Mouse (Mus musculus) liver, adult 2 months (tissue): Measurements from ENCODE around the gene Gm28710. TPM values are rescaled to one million over a fixed set of nuclear protein-coding genes. Genes with fewer than 3 reads are reported as not detected.

Experiments
- DNase-seq: peaks from one replicate; pipeline ENCODE4 v3.0.0-alpha.2; 2011; ENCODE audit warnings: low read depth, low spot score; ENCODE audit errors: extremely low read depth
- H3K27ac ChIP-seq: fragments of 200-500 bp; replicated peaks from 2 replicates; pipeline ENCODE4 v1.5.1; 2012; ENCODE audit warnings: low read depth, mild to moderate bottlenecking, control low read depth, inconsistent platforms, low read length; ENCODE audit not compliant: insufficient read depth
- H3K27me3 ChIP-seq: fragments of 200-500 bp; 2 replicates; pipeline ENCODE4 v1.6.1; 2012; ENCODE audit warnings: mild to moderate bottlenecking, moderate library complexity, low read length, inconsistent platforms; ENCODE audit not compliant: control insufficient read depth, insufficient read depth
- H3K36me3 ChIP-seq: fragments of 200-500 bp; 2 replicates; pipeline ENCODE4 v1.6.1; 2012; ENCODE audit warnings: low read length, inconsistent platforms; ENCODE audit not compliant: control insufficient read depth, insufficient read depth
- H3K4me1 ChIP-seq: fragments of 200-500 bp; 2 replicates; pipeline ENCODE4 v1.6.1; 2011; ENCODE audit warnings: low read length; ENCODE audit not compliant: control insufficient read depth, insufficient read depth
- H3K4me3 ChIP-seq: fragments of 200-500 bp; 2 replicates; pipeline ENCODE4 v1.5.1; 2011; ENCODE audit warnings: low read depth, mild to moderate bottlenecking, control low read depth, low read length, moderate library complexity; ENCODE audit not compliant: insufficient read depth
- H3K79me2 ChIP-seq: fragments of 200-500 bp; 2 replicates; pipeline ENCODE4 v1.6.1; 2012; ENCODE audit warnings: inconsistent platforms, mild to moderate bottlenecking, low read length, moderate library complexity; ENCODE audit not compliant: control insufficient read depth, insufficient read depth
- H3K9ac ChIP-seq: fragments of 200-500 bp; 2 replicates; pipeline ENCODE4 v1.6.1; 2012; ENCODE audit warnings: low read depth, mild to moderate bottlenecking, control low read depth, inconsistent platforms, low read length
- CTCF ChIP-seq: fragments of 200-500 bp; IDR thresholded peaks from 2 replicates; pipeline ENCODE4 v1.5.1; 2011; ENCODE audit warnings: low read depth, low read length, control low read depth
- POLR2A ChIP-seq: fragments of 200-500 bp; IDR thresholded peaks from 2 replicates; pipeline ENCODE4 v1.6.1; 2011; ENCODE audit warnings: low read length, control low read depth; ENCODE audit not compliant: insufficient read depth; ENCODE audit errors: extremely low read depth
- WGBS: fragments of 180-500 bp; shearing (Covaris S2); methylation state at CpG from one replicate; pipeline ENCODE4 v1.1.7; 2018; 5-methylcytosine and 5-hydroxymethylcytosine counted together
- polyA plus RNA-seq: library from polyadenylated mRNA; depleted of rRNA; stranded (reverse); fragments of >200 nt; gene quantifications from 2 replicates; pipeline ENCODE4 v1.2.3, GENCODE M21; 2012; rRNA removed
- total RNA-seq: library from RNA; depleted of rRNA; stranded (reverse); fragments of >200 nt; gene quantifications from 2 replicates; pipeline ENCODE4 v1.2.3, GENCODE M21; 2014; rRNA removed

The Gm28710 gene
- total RNA-seq, result not detected in 2 replicates
- polyA plus RNA-seq, result not detected in 2 replicates

- no peak for DNase-seq
Measured at GRCm38 (mm10) chr5:16791243-16791860, at the start of gene Gm28710. Gm28710 (plus strand) TSS chr5:16791810.

GRCm38 (mm10) chr5:16777176-16777575 is 14.4 kb upstream of the Gm28710 start:
- Histone ChIP-seq H3K4me1 (no peaks in the 10 kb centered on the region), H3K4me3 (no peak overlapping the region), H3K79me2 (no peaks in the 10 kb centered on the region), H3K27ac (no peak overlapping the region), H3K36me3 (no peaks in the 10 kb centered on the region), H3K9ac (no peak overlapping the region), H3K27me3 (no peaks in the 10 kb centered on the region)
- TF ChIP-seq POLR2A (no peak), CTCF (no peak)
- 56% methylated on average over 2 of the region's 2 CpGs for WGBS
- DNase-seq, result no peak

More at GRCm38 (mm10) chr5:16791243-16791860, at the start of gene Gm28710:
- H3K36me3 ChIP-seq, result no peaks in the 10 kb centered on the region
- H3K79me2 ChIP-seq, result no peaks in the 10 kb centered on the region
- no peak within 1 kb of the TSS for H3K9ac ChIP-seq
- TF ChIP-seq CTCF (no peak), POLR2A (no peak)
- H3K4me3 ChIP-seq, result no peak within 1 kb of the TSS
- no peaks in the 10 kb centered on the region for H3K27me3 ChIP-seq
- no peaks in the 10 kb centered on the region for H3K4me1 ChIP-seq
- H3K27ac ChIP-seq, result no peak within 1 kb of the TSS
- WGBS, result 67% methylated on average over 4 of the region's 4 CpGs

- no peak overlapping the region for H3K9ac ChIP-seq
- WGBS, result 88% methylated on average over 6 of the region's 6 CpGs
- H3K4me3 ChIP-seq, result no peak overlapping the region
- no peak for DNase-seq
- no peaks in the 10 kb centered on the region for H3K36me3 ChIP-seq
- H3K27ac ChIP-seq, result no peak overlapping the region
- no peaks in the 10 kb centered on the region for H3K27me3 ChIP-seq
- H3K79me2 ChIP-seq, result no peaks in the 10 kb centered on the region
- TF ChIP-seq CTCF, result no peak
- no peak for TF ChIP-seq POLR2A
- no peaks in the 10 kb centered on the region for H3K4me1 ChIP-seq
Measured at GRCm38 (mm10) chr5:16778610-16779172, 12.9 kb upstream of the Gm28710 start.

- Histone ChIP-seq H3K27me3 (no peaks in the 10 kb centered on the region), H3K4me3 (no peak overlapping the region), H3K4me1 (no peaks in the 10 kb centered on the region), H3K9ac (no peak overlapping the region), H3K36me3 (no peaks in the 10 kb centered on the region), H3K79me2 (no peaks in the 10 kb centered on the region), H3K27ac (no peak overlapping the region)
- TF ChIP-seq POLR2A, result no peak
- no peak for TF ChIP-seq CTCF
- DNase-seq, result no peak
- WGBS, result 87% methylated on average over 4 of the region's 4 CpGs
Measured at GRCm38 (mm10) chr5:16785627-16786026, 6.0 kb upstream of the Gm28710 start.

- H3K4me3 ChIP-seq, result no peak overlapping the region
- no peaks in the 10 kb centered on the region for H3K27me3 ChIP-seq
- no peaks in the 10 kb centered on the region for H3K36me3 ChIP-seq
- no peaks in the 10 kb centered on the region for H3K4me1 ChIP-seq
- no peaks in the 10 kb centered on the region for H3K79me2 ChIP-seq
- TF ChIP-seq POLR2A, result no peak
- TF ChIP-seq CTCF, result no peak
- no peak overlapping the region for H3K27ac ChIP-seq
- no peak for DNase-seq
- 68% methylated on average over 6 of the region's 6 CpGs for WGBS
- H3K9ac ChIP-seq, result no peak overlapping the region
Measured at GRCm38 (mm10) chr5:16794972-16795371, 3.4 kb downstream of the Gm28710 start.

GRCm38 (mm10) chr5:16802726-16803125 is 11.1 kb downstream of the Gm28710 start:
- H3K36me3 ChIP-seq, result no peaks in the 10 kb centered on the region
- no peak overlapping the region for H3K27ac ChIP-seq
- no peak overlapping the region for H3K4me3 ChIP-seq
- DNase-seq, result no peak
- H3K79me2 ChIP-seq, result no peaks in the 10 kb centered on the region
- H3K4me1 ChIP-seq, result no peaks in the 10 kb centered on the region
- no peaks in the 10 kb centered on the region for H3K27me3 ChIP-seq
- H3K9ac ChIP-seq, result no peak overlapping the region
- TF ChIP-seq POLR2A (no peak), CTCF (no peak)
- WGBS, result 77% methylated on average over 4 of the region's 4 CpGs
